8 mouse cellular contexts compared by ENCODE assay signal in genomic region chr6:86371340-86371911, GRCm38 (mm10). TPM values are rescaled to one million over a fixed set of nuclear protein-coding genes. Genes with fewer than 3 reads are reported as not detected.
A peak's percentile ranks its signal among the peaks of the same experiment; 100 is the strongest.
DNase-seq lines count a peak whose midpoint lies in the region; ATAC-seq lines count a peak whose summit lies in the region.

No protein-coding gene starts in this region.

- ATAC-seq in common myeloid progenitor, adult 5-6 weeks (replicated peaks; ENCODE audit: low read depth, poor library complexity, severe bottlenecking) = peak; percentile 92
- peak; percentile 96 for ATAC-seq in megakaryocyte progenitor cell, adult 5-6 weeks (replicated peaks; ENCODE audit: poor library complexity)

- peak; percentile 98 for DNase-seq in ZHBTc4 (ENCODE audit: low read depth, low spot score)
- DNase-seq in gastrocnemius, adult 8-10 months (ENCODE audit: low spot score in 2 of 2) = peak; percentile 88 to 92
- DNase-seq in induced T-regulatory cell, adult 2 months (ENCODE audit: low read depth) = peak; percentile 97
- peak; percentile 94 to 97 for DNase-seq in left cerebral cortex, adult 9 months (ENCODE audit: low spot score in 2 of 2)
- peak; percentile 97 for DNase-seq in right cerebral cortex, postnatal 14 days
- DNase-seq in urinary bladder, postnatal 36 days (ENCODE audit: low spot score in 2 of 2) = peak; percentile 91 to 96

RNA-seq across cellular contexts. Expression of gene Snrpg, which starts 0.3 kb away (rescaled TPM):
- 75.2 and 119 TPM in 2 replicates for total RNA-seq in common myeloid progenitor, adult 5-6 weeks (2017)
- total RNA-seq in gastrocnemius, adult 8-10 months (2022) = 10 to 100 TPM; 31.3 to 36.1 (median 31.9) TPM
- total RNA-seq in megakaryocyte progenitor cell, adult 5-6 weeks (2015) = 520 and 538 TPM in 2 replicates
- 60.0 and 69.9 TPM in 2 replicates for total RNA-seq in megakaryocyte progenitor cell, adult 5-6 weeks (2017)

RNA-seq across cellular contexts. Expression of gene Fam136a, which starts 6.0 kb away (rescaled TPM):
- 63.1 and 85.5 TPM in 2 replicates for total RNA-seq in common myeloid progenitor, adult 5-6 weeks (2017)
- total RNA-seq in gastrocnemius, adult 8-10 months (2022) = 10 to 100 TPM; 12.1 to 14.0 (median 12.9) TPM
- 55.2 and 59.2 TPM in 2 replicates for total RNA-seq in megakaryocyte progenitor cell, adult 5-6 weeks (2015)
- total RNA-seq in megakaryocyte progenitor cell, adult 5-6 weeks (2017) = 78.4 and 102 TPM in 2 replicates

RNA-seq across cellular contexts. Expression of gene Pcyox1, which starts 25.5 kb away (rescaled TPM):
- 32.1 and 42.2 TPM in 2 replicates for total RNA-seq in common myeloid progenitor, adult 5-6 weeks (2017)
- total RNA-seq in gastrocnemius, adult 8-10 months (2022) = 10 to 100 TPM; 49.7 to 60.0 (median 57.0) TPM
- total RNA-seq in megakaryocyte progenitor cell, adult 5-6 weeks (2015) = 33.1 and 40.5 TPM in 2 replicates
- total RNA-seq in megakaryocyte progenitor cell, adult 5-6 weeks (2017) = 65.6 and 88.1 TPM in 2 replicates

RNA-seq across cellular contexts. Expression of gene Tia1, which starts 32.6 kb away (rescaled TPM):
- total RNA-seq in common myeloid progenitor, adult 5-6 weeks (2017) = 110 and 120 TPM in 2 replicates
- total RNA-seq in gastrocnemius, adult 8-10 months (2022) = 10 to 100 TPM; 14.2 to 21.7 (median 17.5) TPM
- 67.3 and 125 TPM in 2 replicates for total RNA-seq in megakaryocyte progenitor cell, adult 5-6 weeks (2015)
- 75.5 and 98.4 TPM in 2 replicates for total RNA-seq in megakaryocyte progenitor cell, adult 5-6 weeks (2017)

RNA-seq across cellular contexts. Expression of gene Gm44790, which starts 55.0 kb away (rescaled TPM):
- not detected in 2 replicates for total RNA-seq in common myeloid progenitor, adult 5-6 weeks (2017)
- total RNA-seq in gastrocnemius, adult 8-10 months (2022) = 1 to 10 TPM in 1 of 4 experiments, not detected in 3; 1.3 TPM
- not detected in 2 replicates for total RNA-seq in megakaryocyte progenitor cell, adult 5-6 weeks (2015)
- total RNA-seq in megakaryocyte progenitor cell, adult 5-6 weeks (2017) = 1.8 TPM in 1 of 2 replicates, not detected in the other

Comparison
In these comparisons a context has a peak if more than half of its experiments do, and no peak if none do; other contexts are left out.
1. Peak in every context shown above with its lines: DNase-seq and ATAC-seq.